Mouse (Mus musculus) myocyte (in vitro differentiated cells): ENCODE measurements around the gene Socs5.

Experiments
- POLR2A ChIP-seq: IDR thresholded peaks from one replicate; pipeline ENCODE4 v1.6.1; 2011; ENCODE audit warnings: low read depth, mild to moderate bottlenecking, control low read depth, moderate library complexity; ENCODE audit not compliant: insufficient read length
- REST ChIP-seq: IDR thresholded peaks from one replicate; pipeline ENCODE4 v1.6.1; 2011; ENCODE audit warnings: mild to moderate bottlenecking, control low read depth, moderate library complexity; ENCODE audit not compliant: insufficient read depth, insufficient read length

DNA sequence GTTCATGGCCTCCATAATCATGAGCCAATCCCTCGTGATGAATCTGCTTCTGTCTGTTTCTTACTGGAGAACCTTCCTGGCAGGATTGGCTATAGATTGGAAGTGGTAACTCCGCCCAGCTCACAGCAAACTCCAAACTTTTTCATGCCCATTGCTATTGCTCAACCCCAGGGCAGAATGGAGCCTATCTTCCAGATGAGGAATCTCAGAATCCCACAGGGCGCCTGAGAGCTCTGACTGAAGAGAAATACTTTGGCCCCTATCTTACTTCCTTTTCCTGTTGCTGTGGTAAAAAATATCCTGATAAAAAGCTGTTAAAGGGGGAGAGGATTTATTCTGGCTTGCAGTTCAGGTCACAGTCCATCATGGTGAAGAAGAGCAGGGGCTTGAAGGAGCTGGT is 48.2 kb downstream of the Socs5 start:
- TF ChIP-seq POLR2A (no peak), REST (no peak)
